Mouse (Mus musculus) brain, adult 2 months (tissue): ENCODE results near the gene Ifng.

Source experiments
- DNase-seq: peaks from one replicate; pipeline ENCODE4 v3.0.0; 2011; ENCODE audit warnings: low read depth, low spot score

The Ifng gene

GRCm38 (mm10) chr10:118480118-118480517 lies 39.3 kb downstream of the Ifng start:
- no peak for DNase-seq

- no peak for DNase-seq
These were observed 39.9 kb downstream of the Ifng start for GRCm38 (mm10) chr10:118480793-118481192.

GRCm38 (mm10) chr10:118494109-118494508 lies 53.3 kb downstream of the Ifng start:
- no peak for DNase-seq

- no peak for DNase-seq
These were observed 54.5 kb downstream of the Ifng start for GRCm38 (mm10) chr10:118495362-118495761.
